In the genomic region with DNA sequence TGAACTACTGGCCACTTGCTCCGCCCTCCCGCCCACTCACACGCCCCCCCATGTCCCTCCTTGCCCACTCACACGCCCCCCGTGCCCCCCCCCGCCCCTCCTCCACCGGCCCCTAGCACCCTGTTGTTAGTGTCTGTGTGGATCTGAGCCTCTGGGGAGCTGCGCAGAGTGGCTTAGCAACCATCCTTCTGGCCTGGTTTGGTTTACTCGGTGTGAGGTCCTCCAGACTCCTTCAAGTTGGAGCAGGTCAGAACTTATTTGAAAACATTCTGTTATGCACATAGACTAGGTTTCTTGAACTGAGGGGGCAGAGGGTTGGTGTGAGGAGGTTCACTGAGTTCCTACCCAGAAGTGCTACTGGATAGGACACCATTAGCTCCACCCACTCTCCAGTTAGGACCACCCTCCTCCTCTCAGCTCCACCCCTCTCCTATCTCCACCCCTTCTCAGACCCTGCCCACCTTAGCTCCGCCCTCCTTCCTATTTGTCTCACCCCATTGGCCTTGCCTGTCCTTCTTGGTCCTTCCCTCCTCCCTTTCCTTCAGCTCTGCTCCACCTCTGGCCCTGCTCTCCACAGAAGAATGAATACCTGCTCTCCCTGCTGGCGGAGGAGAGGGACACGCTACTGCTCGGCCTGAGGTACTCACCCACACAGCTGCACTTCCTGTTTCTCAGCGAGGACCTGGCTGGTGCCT, we compare ENCODE assay signal across 7 mouse cellular contexts. TPM values are rescaled to one million over a fixed set of nuclear protein-coding genes. Genes with fewer than 3 reads are reported as not detected.
A peak's percentile ranks its signal among the peaks of the same experiment; 100 is the strongest.
DNase-seq lines count a peak whose midpoint lies in the region; ATAC-seq lines count a peak whose summit lies in the region.

No protein-coding gene starts in this region.

- peak overlapping the region; percentile 50 for H3K4me2 ChIP-seq in heart, embryonic 13.5 days
- H3K4me2 ChIP-seq in stomach, embryonic 15.5 days: peak overlapping the region; percentile 46

- intact Hi-C loops in left cerebral cortex, postnatal 14 days (cut with DNase I): no loop called here

- H3K27ac ChIP-seq in heart, embryonic 13.5 days (replicated peaks): no peak overlapping the region
- peak overlapping the region; percentile 13; the same call in 1 of the 2 replicates for H3K27ac ChIP-seq in stomach, embryonic 15.5 days

- H3K9me3 ChIP-seq in heart, embryonic 13.5 days: no peaks in the 10 kb centered on the region
- no peaks in the 10 kb centered on the region for H3K9me3 ChIP-seq in stomach, embryonic 15.5 days

- DNase-seq in R1 (ENCODE audit: low read depth, low spot score): peak; percentile 93
- peak; percentile 16 for DNase-seq in cerebellum, adult 8-10 months
- peak; percentile 63 to 83 for DNase-seq in kidney, postnatal 25 days
- DNase-seq in left cerebral cortex, postnatal 14 days (ENCODE audit: low spot score in 2 of 2): no peak

- peak overlapping the region; percentile 16 for H3K4me3 ChIP-seq in heart, embryonic 13.5 days
- H3K4me3 ChIP-seq in stomach, embryonic 15.5 days (replicated peaks): peak overlapping the region; percentile 26

- no peaks in the 10 kb centered on the region for H3K36me3 ChIP-seq in heart, embryonic 13.5 days
- H3K36me3 ChIP-seq in stomach, embryonic 15.5 days: no peaks in the 10 kb centered on the region

- no peaks in the 10 kb centered on the region for H3K4me1 ChIP-seq in heart, embryonic 13.5 days
- H3K4me1 ChIP-seq in stomach, embryonic 15.5 days: no peaks in the 10 kb centered on the region

- WGBS in heart, embryonic 13.5 days: 26% methylated on average over 13 of the region's 14 CpGs
- 30% methylated on average over 14 of the region's 14 CpGs for WGBS in stomach, embryonic 15.5 days

- H3K27me3 ChIP-seq in heart, embryonic 13.5 days (replicated peaks): peaks cover 24% of the 10 kb centered on the region
- H3K27me3 ChIP-seq in stomach, embryonic 15.5 days (replicated peaks): no peaks in the 10 kb centered on the region

- no peak overlapping the region for H3K9ac ChIP-seq in heart, embryonic 13.5 days
- no peak overlapping the region for H3K9ac ChIP-seq in stomach, embryonic 15.5 days

- ATAC-seq in heart, embryonic 13.5 days (ENCODE audit: extremely low read depth, insufficient number of reproducible peaks, low FRiP score, low TSS enrichment): no peak
- ATAC-seq in megakaryocyte progenitor cell, adult 5-6 weeks (replicated peaks; ENCODE audit: poor library complexity): peak; percentile 98
- peak; percentile 88 for ATAC-seq in stomach, embryonic 15.5 days (ENCODE audit: insufficient read depth, low FRiP score, low read depth)

RNA-seq across cellular contexts. Expression of a gene that starts 2.4 kb away (rescaled TPM):
- not detected in 2 replicates for polyA plus RNA-seq in heart, embryonic 13.5 days (2015; fragmentation: Nextera tagmentation; extraction: Ambion mirVana)
- not detected in 2 replicates for total RNA-seq in megakaryocyte progenitor cell, adult 5-6 weeks (2015)
- total RNA-seq in megakaryocyte progenitor cell, adult 5-6 weeks (2017): not detected in 2 replicates
- polyA plus RNA-seq in stomach, embryonic 15.5 days (2015; fragmentation: Nextera tagmentation; extraction: Ambion mirVana): not detected in 2 replicates
- not detected for total RNA-seq in left cerebral cortex, postnatal 14 days (2021)

RNA-seq across cellular contexts. Expression of a gene that starts 11.6 kb away (rescaled TPM):
- polyA plus RNA-seq in heart, embryonic 13.5 days (2015; fragmentation: Nextera tagmentation; extraction: Ambion mirVana): not detected in 2 replicates
- total RNA-seq in megakaryocyte progenitor cell, adult 5-6 weeks (2015): not detected in 2 replicates
- not detected in 2 replicates for total RNA-seq in megakaryocyte progenitor cell, adult 5-6 weeks (2017)
- polyA plus RNA-seq in stomach, embryonic 15.5 days (2015; fragmentation: Nextera tagmentation; extraction: Ambion mirVana): not detected in 2 replicates
- not detected for total RNA-seq in left cerebral cortex, postnatal 14 days (2021)

RNA-seq across cellular contexts. Expression of a gene that starts 17.6 kb away (rescaled TPM):
- not detected in 2 replicates for polyA plus RNA-seq in heart, embryonic 13.5 days (2015; fragmentation: Nextera tagmentation; extraction: Ambion mirVana)
- not detected in 2 replicates for total RNA-seq in megakaryocyte progenitor cell, adult 5-6 weeks (2015)
- not detected in 2 replicates for total RNA-seq in megakaryocyte progenitor cell, adult 5-6 weeks (2017)
- polyA plus RNA-seq in stomach, embryonic 15.5 days (2015; fragmentation: Nextera tagmentation; extraction: Ambion mirVana): not detected in 2 replicates
- total RNA-seq in left cerebral cortex, postnatal 14 days (2021): not detected

RNA-seq across cellular contexts. Expression of a gene that starts 28.5 kb away (rescaled TPM):
- not detected in 2 replicates for polyA plus RNA-seq in heart, embryonic 13.5 days (2015; fragmentation: Nextera tagmentation; extraction: Ambion mirVana)
- total RNA-seq in megakaryocyte progenitor cell, adult 5-6 weeks (2015): not detected in 2 replicates
- total RNA-seq in megakaryocyte progenitor cell, adult 5-6 weeks (2017): not detected in 2 replicates
- polyA plus RNA-seq in stomach, embryonic 15.5 days (2015; fragmentation: Nextera tagmentation; extraction: Ambion mirVana): not detected in 2 replicates
- total RNA-seq in left cerebral cortex, postnatal 14 days (2021): not detected

RNA-seq across cellular contexts. Expression of a gene that starts 37.3 kb away (rescaled TPM):
- not detected in 2 replicates for polyA plus RNA-seq in heart, embryonic 13.5 days (2015; fragmentation: Nextera tagmentation; extraction: Ambion mirVana)
- total RNA-seq in megakaryocyte progenitor cell, adult 5-6 weeks (2015): not detected in 2 replicates
- total RNA-seq in megakaryocyte progenitor cell, adult 5-6 weeks (2017): not detected in 2 replicates
- polyA plus RNA-seq in stomach, embryonic 15.5 days (2015; fragmentation: Nextera tagmentation; extraction: Ambion mirVana): not detected in 2 replicates
- total RNA-seq in left cerebral cortex, postnatal 14 days (2021): not detected

Comparison
In these comparisons a context has a peak if more than half of its experiments do, and no peak if none do; other contexts are left out.
1. DNase-seq: peak in R1 (single experiment), cerebellum, adult 8-10 months (single experiment) and kidney, postnatal 25 days (2 of 2); none in left cerebral cortex, postnatal 14 days (0 of 2).